Mouse (Mus musculus) adrenal gland, postnatal 25 days (tissue): ENCODE data around the gene Glra3. TPM values are rescaled to one million over a fixed set of nuclear protein-coding genes. Genes with fewer than 3 reads are reported as not detected.

Experiments used
- DNase-seq: peaks from one replicate; pipeline ENCODE4 v3.0.0; 2021; ENCODE audit warnings: mixed read lengths
- long read RNA-seq: library from polyadenylated mRNA; stranded (forward); transcript quantifications from one replicate; pipeline ENCODE4 v2.0.0, GENCODE M21; 2021
- total RNA-seq: library from RNA; stranded (reverse); gene quantifications from 2 replicates; pipeline ENCODE4 v1.2.3, GENCODE M21; 2021

Gene Glra3
- total RNA-seq: not detected in 2 replicates
- long read RNA-seq: 0 reads

- DNase-seq: no peak
Observed at GRCm38 (mm10) chr8:55939870-55940525, at the start of gene Glra3. Gene Glra3, plus strand, starts transcription at chr8:55940460.

- DNase-seq: no peak
Observed at GRCm38 (mm10) chr8:55906848-55907247, 33.4 kb upstream of the Glra3 start, which contains the start of gene Adam29. Gene Adam29, minus strand, starts transcription at chr8:55906948.

GRCm38 (mm10) chr8:55940526-55940880 lies 243 bp downstream of the Glra3 start:
- peak; percentile 5 for DNase-seq

GRCm38 (mm10) chr8:55964759-55965320 lies 24.6 kb downstream of the Glra3 start:
- DNase-seq: no peak

- no peak for DNase-seq
Observed at GRCm38 (mm10) chr8:55997859-55998258, 57.6 kb downstream of the Glra3 start.

- DNase-seq: no peak
Observed at GRCm38 (mm10) chr8:56054324-56054723, 114.1 kb downstream of the Glra3 start.

- DNase-seq: peak; percentile 52
Observed at GRCm38 (mm10) chr8:56063081-56063480, 122.8 kb downstream of the Glra3 start.

- DNase-seq: no peak
Observed at GRCm38 (mm10) chr8:56070486-56071254, 130.4 kb downstream of the Glra3 start.

GRCm38 (mm10) chr8:56083654-56084053 lies 143.4 kb downstream of the Glra3 start:
- no peak for DNase-seq

GRCm38 (mm10) chr8:56094385-56094784 lies 154.1 kb downstream of the Glra3 start:
- DNase-seq: no peak

- no peak for DNase-seq
Observed at GRCm38 (mm10) chr8:56110296-56110695, 170.0 kb downstream of the Glra3 start.

- DNase-seq: no peak
Observed at GRCm38 (mm10) chr8:56129357-56129756, 189.1 kb downstream of the Glra3 start.

- DNase-seq: no peak
Observed at GRCm38 (mm10) chr8:56150697-56151096, 210.4 kb downstream of the Glra3 start.

- DNase-seq: no peak
Observed at GRCm38 (mm10) chr8:56151574-56151973, 211.3 kb downstream of the Glra3 start.

GRCm38 (mm10) chr8:56158966-56159365 lies 218.7 kb downstream of the Glra3 start:
- DNase-seq: no peak

Other genes with a start within 250 kb of the Glra3 start
- not detected in 2 replicates for gene Adam29, start 33.5 kb upstream of the Glra3 start, total RNA-seq